Mouse (Mus musculus): ENCODE results near the gene Prkar2b. TPM values are rescaled to one million over a fixed set of nuclear protein-coding genes. Genes with fewer than 3 reads are reported as not detected.

Prkar2b gene
- polyA plus RNA-seq, 1 experiment from 2014 or later, result 27.3 TPM

DNA sequence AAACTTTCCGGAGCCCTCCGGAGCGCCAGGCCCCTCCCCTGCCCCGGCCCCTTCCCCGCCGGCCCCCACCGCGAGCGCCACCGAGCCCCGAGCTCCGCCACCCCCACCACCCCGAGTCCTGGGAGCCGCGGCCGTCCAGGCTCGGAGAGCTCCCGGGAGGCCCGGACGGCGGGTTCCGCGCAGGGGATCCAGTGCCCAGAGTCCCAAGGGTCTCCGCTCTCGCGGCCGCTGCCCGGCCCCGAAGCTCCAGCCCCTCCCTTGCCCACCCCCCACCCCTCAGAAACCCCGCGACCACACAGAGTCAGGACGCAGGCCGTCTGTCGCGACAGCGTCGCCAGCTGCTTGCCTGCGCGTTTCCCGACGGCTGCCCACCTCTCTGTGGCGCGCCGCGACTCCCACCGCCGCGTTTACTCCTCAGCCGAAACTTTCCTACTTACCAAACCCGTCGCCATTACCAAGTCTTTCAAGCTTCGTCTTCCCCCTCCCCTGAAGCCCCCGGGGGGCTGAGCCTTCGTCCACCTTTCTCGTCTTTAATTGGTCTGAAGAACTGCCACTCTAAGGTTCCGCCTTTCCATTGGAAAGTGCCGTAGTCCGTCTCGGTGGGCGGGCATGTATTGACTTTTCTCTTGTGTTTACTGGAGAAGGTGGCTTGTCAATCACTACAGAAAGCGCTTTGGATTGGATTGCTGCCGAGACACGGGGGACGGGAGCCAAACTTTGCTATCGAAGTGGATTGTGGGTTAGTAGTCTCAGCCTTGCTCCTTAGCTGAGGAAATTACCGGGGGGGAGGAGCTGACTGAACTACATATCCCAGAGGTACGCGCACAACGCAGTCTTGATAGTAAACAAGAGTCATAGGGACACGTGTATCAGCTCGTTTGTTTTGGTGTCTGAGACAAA is 111.1 kb downstream of the Prkar2b start, which contains the start of gene Hbp1:
TSS of gene Hbp1 (minus strand) at position 777 of the 900 bp plus-strand sequence.
- no peaks in the 10 kb centered on the region for H3K9me3 ChIP-seq (ENCODE audit: control insufficient read depth, low read length)
- 1% methylated on average over 64 of the region's 71 CpGs for WGBS
- H3K4me1 ChIP-seq (ENCODE audit: control insufficient read depth, insufficient read depth, low read length), result 0 out of 2 replicates have a peak, but pooled peaks cover 6% of the 10 kb centered on the region
- no peaks in the 10 kb centered on the region for H3K27me3 ChIP-seq (ENCODE audit: control insufficient read depth, insufficient read depth, low read length)
- peak within 1 kb of the TSS; percentile 49 for H3K4me2 ChIP-seq (replicated peaks; ENCODE audit: low read depth, low read length)
- peak within 1 kb of the TSS; percentile 80 for H3K4me3 ChIP-seq (ENCODE audit: low read length)
- peak; percentile 97 for ATAC-seq (ENCODE audit: low FRiP score, low TSS enrichment)
- H3K27ac ChIP-seq (ENCODE audit: low read depth, low read length), result peak within 1 kb of the TSS; percentile 98
- peak within 1 kb of the TSS; percentile 90 for H3K9ac ChIP-seq (ENCODE audit: low read depth, low read length)
- no peaks in the 10 kb centered on the region for H3K36me3 ChIP-seq (ENCODE audit: control insufficient read depth, insufficient read depth, low read length)

DNA sequence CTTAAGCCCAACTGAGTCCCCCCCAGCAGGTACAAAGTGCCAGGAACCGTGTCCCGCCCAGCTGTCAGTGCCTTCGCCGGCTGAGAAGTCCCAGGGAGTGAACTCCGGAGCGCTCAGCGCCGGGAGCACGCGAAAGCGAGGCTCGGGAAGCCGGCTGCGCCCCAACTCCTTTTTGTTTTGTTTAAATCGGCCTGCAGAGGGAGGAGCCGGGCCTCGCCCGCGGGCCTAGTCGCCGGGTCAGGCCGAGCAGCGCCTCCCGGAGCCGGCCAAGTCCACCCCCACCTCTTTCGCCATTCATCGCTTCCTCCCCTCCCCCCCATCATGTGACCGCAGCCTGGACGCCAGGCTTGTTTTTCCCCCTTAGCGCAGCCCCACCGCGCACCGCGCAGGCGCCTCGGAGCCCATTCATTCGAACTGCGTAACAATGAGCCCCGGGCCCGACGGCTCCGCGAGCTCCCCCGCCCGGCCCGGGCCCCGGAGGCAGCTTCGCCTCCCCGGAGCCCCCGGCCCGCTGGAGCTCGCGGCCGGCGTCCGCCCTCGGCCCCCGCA is 111.8 kb downstream of the Prkar2b start:
- Histone ChIP-seq H3K36me3 (ENCODE audit: control insufficient read depth, insufficient read depth, low read length) (no peaks in the 10 kb centered on the region), H3K4me3 (ENCODE audit: low read length) (peak overlapping the region; percentile 80), H3K4me2 (replicated peaks; ENCODE audit: low read depth, low read length) (peak overlapping the region; percentile 47), H3K4me1 (ENCODE audit: control insufficient read depth, insufficient read depth, low read length) (0 out of 2 replicates have a peak, but pooled peaks cover 6% of the 10 kb centered on the region), H3K27ac (ENCODE audit: low read depth, low read length) (peak overlapping the region; percentile 98), H3K9me3 (ENCODE audit: control insufficient read depth, low read length) (no peaks in the 10 kb centered on the region), H3K9ac (ENCODE audit: low read depth, low read length) (peak overlapping the region; percentile 90), H3K27me3 (ENCODE audit: control insufficient read depth, insufficient read depth, low read length) (no peaks in the 10 kb centered on the region)
- peak; percentile 84 for ATAC-seq (ENCODE audit: low FRiP score, low TSS enrichment)
- WGBS, result under 1% methylated on average over 37 of the region's 58 CpGs

DNA sequence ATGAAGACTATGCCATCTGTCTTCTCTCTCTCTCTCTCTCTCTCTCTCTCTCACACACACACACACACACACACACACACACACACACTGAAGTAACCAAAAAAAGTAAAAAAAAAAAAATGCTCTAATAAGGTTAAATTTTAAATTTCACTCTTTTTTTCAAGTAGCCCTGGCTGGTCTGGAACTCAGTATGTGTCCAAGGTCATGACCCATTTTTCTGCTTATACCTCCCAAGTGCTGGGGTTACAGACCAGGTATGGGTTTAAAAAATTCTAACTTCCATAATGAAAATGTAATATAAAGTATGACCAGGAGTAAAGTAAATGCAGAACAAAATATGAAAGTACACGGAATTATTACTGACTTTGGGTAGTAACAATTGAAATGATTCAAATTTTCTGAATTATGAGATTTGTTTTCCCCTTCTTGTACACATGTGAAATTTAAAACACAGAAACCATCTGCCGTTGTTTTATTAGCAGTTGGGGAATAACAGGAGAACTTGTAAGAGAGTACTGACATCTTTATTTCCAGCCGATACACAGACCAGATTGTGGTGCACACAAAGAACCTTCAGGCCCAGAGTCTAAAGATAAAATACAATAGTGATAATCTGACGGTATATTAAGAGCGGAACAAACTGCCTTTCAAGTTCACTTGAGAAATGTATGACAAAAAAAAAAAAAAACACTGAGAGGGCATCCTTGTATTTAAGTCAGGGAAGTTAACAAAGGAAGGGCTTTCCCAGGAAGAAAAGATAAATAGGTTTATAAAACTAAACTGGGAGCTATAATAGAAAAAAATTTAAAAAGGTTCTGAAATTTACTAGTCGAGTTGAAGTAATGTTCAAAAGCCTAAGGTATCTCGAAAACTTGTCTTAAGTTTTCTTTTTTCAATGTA is 112.7 kb downstream of the Prkar2b start:
- no peak for ATAC-seq (ENCODE audit: low FRiP score, low TSS enrichment)
- peak overlapping the region; percentile 80 for H3K4me3 ChIP-seq (ENCODE audit: low read length)
- 24% methylated on average over 7 of the region's 7 CpGs for WGBS
- H3K27ac ChIP-seq (ENCODE audit: low read depth, low read length), result peak overlapping the region; percentile 98
- H3K9ac ChIP-seq (ENCODE audit: low read depth, low read length), result peak overlapping the region; percentile 90
- peak overlapping the region; percentile 47 for H3K4me2 ChIP-seq (replicated peaks; ENCODE audit: low read depth, low read length)
- no peaks in the 10 kb centered on the region for H3K9me3 ChIP-seq (ENCODE audit: control insufficient read depth, low read length)
- peaks cover 5% of the 10 kb centered on the region for H3K36me3 ChIP-seq (ENCODE audit: control insufficient read depth, insufficient read depth, low read length)
- H3K27me3 ChIP-seq (ENCODE audit: control insufficient read depth, insufficient read depth, low read length), result no peaks in the 10 kb centered on the region
- H3K4me1 ChIP-seq (ENCODE audit: control insufficient read depth, insufficient read depth, low read length), result 0 out of 2 replicates have a peak, but pooled peaks cover 6% of the 10 kb centered on the region

DNA sequence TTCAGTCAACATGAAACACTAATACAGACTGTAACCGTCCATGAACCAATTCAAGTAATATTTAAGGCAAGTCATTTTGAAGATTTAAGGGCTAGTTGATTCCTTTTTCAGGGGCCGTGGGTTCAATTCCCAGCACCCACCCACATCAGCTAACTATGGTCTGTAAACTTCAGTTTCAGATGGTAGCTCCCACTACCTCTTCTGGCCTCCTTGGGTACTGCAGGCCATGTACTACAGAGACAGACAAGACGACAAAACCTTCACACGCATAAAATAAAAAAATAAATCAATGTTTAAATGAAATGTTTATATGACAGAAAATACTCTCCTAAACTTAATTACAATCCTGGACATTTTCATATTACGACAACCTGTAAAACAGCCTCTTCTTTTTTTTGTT is 113.6 kb downstream of the Prkar2b start:
- H3K27ac ChIP-seq (ENCODE audit: low read depth, low read length), result no peak overlapping the region
- H3K4me2 ChIP-seq (replicated peaks; ENCODE audit: low read depth, low read length), result no peak overlapping the region
- no peaks in the 10 kb centered on the region for H3K9me3 ChIP-seq (ENCODE audit: control insufficient read depth, low read length)
- 0 out of 2 replicates have a peak, but pooled peaks cover 6% of the 10 kb centered on the region for H3K4me1 ChIP-seq (ENCODE audit: control insufficient read depth, insufficient read depth, low read length)
- 94% methylated on average over 5 of the region's 5 CpGs for WGBS
- no peaks in the 10 kb centered on the region for H3K27me3 ChIP-seq (ENCODE audit: control insufficient read depth, insufficient read depth, low read length)
- no peak for ATAC-seq (ENCODE audit: low FRiP score, low TSS enrichment)
- H3K36me3 ChIP-seq (ENCODE audit: control insufficient read depth, insufficient read depth, low read length), result peaks cover 14% of the 10 kb centered on the region
- H3K4me3 ChIP-seq (ENCODE audit: low read length), result no peak overlapping the region
- no peak overlapping the region for H3K9ac ChIP-seq (ENCODE audit: low read depth, low read length)

DNA sequence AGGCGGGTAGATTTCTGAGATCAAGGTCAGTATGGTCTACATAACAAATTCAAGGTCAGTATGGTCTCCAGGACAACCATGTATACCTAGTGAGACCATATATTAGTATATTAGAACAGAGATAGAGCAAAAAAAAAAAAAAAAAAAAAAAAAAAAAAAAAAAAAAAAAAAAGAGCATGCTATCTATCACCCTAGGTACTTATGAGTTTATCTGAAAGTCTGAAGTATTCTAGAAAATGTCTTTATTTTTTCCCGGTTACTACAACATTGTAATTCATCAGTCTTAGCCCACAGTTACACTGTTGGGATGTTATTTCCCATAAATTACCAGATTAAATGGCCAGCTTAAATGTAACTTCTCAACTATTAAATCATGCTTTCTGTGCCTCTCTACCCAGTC is 116.7 kb downstream of the Prkar2b start:
- Histone ChIP-seq H3K9me3 (ENCODE audit: control insufficient read depth, low read length) (no peaks in the 10 kb centered on the region), H3K36me3 (ENCODE audit: control insufficient read depth, insufficient read depth, low read length) (peaks cover 39% of the 10 kb centered on the region), H3K27ac (ENCODE audit: low read depth, low read length) (no peak overlapping the region), H3K4me2 (replicated peaks; ENCODE audit: low read depth, low read length) (no peak overlapping the region), H3K4me1 (ENCODE audit: control insufficient read depth, insufficient read depth, low read length) (0 out of 2 replicates have a peak, but pooled peaks cover 6% of the 10 kb centered on the region), H3K4me3 (ENCODE audit: low read length) (no peak overlapping the region), H3K27me3 (ENCODE audit: control insufficient read depth, insufficient read depth, low read length) (no peaks in the 10 kb centered on the region), H3K9ac (ENCODE audit: low read depth, low read length) (no peak overlapping the region)
- ATAC-seq (ENCODE audit: low FRiP score, low TSS enrichment), result no peak
- WGBS, result 82% methylated on average over 2 of the region's 2 CpGs

DNA sequence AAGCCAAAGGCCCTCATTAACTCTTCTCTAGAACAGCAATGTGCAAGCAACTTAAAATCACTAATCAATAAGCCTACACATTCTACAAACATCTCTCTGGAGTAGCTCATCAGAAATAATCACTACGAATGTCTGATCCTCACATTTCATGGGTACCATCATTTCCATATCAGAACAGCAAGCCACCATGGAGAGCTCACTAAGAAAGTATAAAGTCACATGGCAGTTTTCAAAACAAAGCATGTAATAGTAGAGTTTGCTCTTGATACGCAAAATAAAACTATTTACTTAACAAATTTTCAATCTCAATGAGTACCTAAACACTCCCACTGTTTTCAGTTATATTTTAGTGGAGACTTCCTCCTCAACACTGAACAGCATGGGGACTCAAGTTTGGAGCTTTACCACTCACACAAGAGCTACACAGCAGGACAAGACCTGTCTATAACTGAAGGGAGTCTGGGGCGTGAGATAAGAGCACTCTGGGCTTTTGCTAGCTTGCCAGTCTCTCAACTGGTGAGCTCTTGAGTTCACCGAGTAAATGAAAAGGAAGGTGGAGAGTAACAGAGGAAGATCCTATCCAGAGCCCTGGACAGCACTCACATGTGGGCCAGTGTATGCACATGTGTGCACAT is 118.0 kb downstream of the Prkar2b start:
- 93% methylated on average over 4 of the region's 4 CpGs for WGBS
- H3K36me3 ChIP-seq (ENCODE audit: control insufficient read depth, insufficient read depth, low read length), result peaks cover 52% of the 10 kb centered on the region

DNA sequence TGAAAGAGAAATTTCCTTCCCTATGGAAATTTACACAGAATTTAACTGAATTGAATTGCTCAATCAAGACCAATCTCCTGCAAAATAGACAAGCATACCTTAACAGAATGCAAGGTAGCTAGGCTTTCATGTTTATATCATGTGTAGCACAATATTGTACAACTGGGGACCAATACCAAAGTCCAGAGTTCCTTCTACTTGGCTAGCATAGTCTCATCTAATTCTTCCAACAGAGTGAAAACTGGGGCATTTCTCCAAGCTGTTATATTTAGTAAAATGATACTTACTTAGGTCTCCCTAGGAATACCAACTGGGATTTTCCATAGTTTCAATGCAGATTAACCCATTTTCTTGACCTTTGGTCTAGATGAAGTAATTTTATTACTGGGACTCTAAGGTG is 122.1 kb downstream of the Prkar2b start:
- H3K9ac ChIP-seq (ENCODE audit: low read depth, low read length), result no peak overlapping the region
- no peak overlapping the region for H3K27ac ChIP-seq (ENCODE audit: low read depth, low read length)
- H3K4me3 ChIP-seq (ENCODE audit: low read length), result no peak overlapping the region
- H3K4me2 ChIP-seq (replicated peaks; ENCODE audit: low read depth, low read length), result no peak overlapping the region
- no peaks in the 10 kb centered on the region for H3K4me1 ChIP-seq (ENCODE audit: control insufficient read depth, insufficient read depth, low read length)
- H3K9me3 ChIP-seq (ENCODE audit: control insufficient read depth, low read length), result no peaks in the 10 kb centered on the region
- H3K27me3 ChIP-seq (ENCODE audit: control insufficient read depth, insufficient read depth, low read length), result no peaks in the 10 kb centered on the region
- peaks cover 88% of the 10 kb centered on the region for H3K36me3 ChIP-seq (ENCODE audit: control insufficient read depth, insufficient read depth, low read length)
- ATAC-seq (ENCODE audit: low FRiP score, low TSS enrichment), result no peak

More for the DNA sequence above, 118.0 kb downstream of the Prkar2b start:
- Histone ChIP-seq H3K4me3 (ENCODE audit: low read length) (no peak overlapping the region), H3K9ac (ENCODE audit: low read depth, low read length) (no peak overlapping the region), H3K27ac (ENCODE audit: low read depth, low read length) (no peak overlapping the region), H3K9me3 (ENCODE audit: control insufficient read depth, low read length) (no peaks in the 10 kb centered on the region), H3K27me3 (ENCODE audit: control insufficient read depth, insufficient read depth, low read length) (no peaks in the 10 kb centered on the region), H3K4me1 (ENCODE audit: control insufficient read depth, insufficient read depth, low read length) (0 out of 2 replicates have a peak, but pooled peaks cover 3% of the 10 kb centered on the region), H3K4me2 (replicated peaks; ENCODE audit: low read depth, low read length) (no peak overlapping the region)
- no peak for ATAC-seq (ENCODE audit: low FRiP score, low TSS enrichment)

DNA sequence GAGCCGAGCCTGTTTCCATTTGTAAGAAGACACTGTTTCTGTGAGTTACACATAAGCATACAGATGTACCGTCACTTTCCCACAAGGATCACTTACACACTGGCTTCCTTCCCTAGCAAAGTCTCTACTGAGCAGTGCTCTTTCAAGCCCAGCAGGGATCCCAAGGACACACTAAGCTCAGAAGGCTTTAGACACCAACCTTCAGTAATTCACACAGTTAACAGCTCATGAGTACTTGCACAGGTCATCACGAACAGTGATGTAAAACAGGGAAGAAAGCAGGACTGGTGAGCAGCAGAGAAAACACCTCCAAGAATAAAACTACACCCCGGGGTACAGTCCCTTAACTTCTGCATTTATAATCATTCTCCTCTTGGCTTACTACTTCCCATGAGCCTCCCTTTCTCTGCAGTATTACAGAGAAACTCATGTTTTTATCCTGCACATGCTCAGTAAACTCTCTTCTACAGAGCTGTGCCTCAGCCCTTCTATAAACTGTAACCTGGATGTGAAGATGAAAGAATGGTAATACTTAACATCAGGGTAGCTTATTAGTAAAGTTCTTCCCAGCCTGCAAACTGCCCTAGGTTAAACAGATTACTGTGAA is 122.6 kb downstream of the Prkar2b start:
- Histone ChIP-seq H3K4me3 (ENCODE audit: low read length) (no peak overlapping the region), H3K9ac (ENCODE audit: low read depth, low read length) (no peak overlapping the region), H3K9me3 (ENCODE audit: control insufficient read depth, low read length) (no peaks in the 10 kb centered on the region), H3K36me3 (ENCODE audit: control insufficient read depth, insufficient read depth, low read length) (peaks cover 86% of the 10 kb centered on the region), H3K4me1 (ENCODE audit: control insufficient read depth, insufficient read depth, low read length) (no peaks in the 10 kb centered on the region), H3K27me3 (ENCODE audit: control insufficient read depth, insufficient read depth, low read length) (no peaks in the 10 kb centered on the region), H3K4me2 (replicated peaks; ENCODE audit: low read depth, low read length) (no peak overlapping the region), H3K27ac (ENCODE audit: low read depth, low read length) (no peak overlapping the region)
- no peak for ATAC-seq (ENCODE audit: low FRiP score, low TSS enrichment)
- 94% methylated on average over 4 of the region's 4 CpGs for WGBS
